Mouse (Mus musculus) midbrain, postnatal 0 days (tissue): Measurements from ENCODE around the gene Dnase1l2. TPM values are rescaled to one million over a fixed set of nuclear protein-coding genes. Genes with fewer than 3 reads are reported as not detected.
"Not testable (repeated sequence)": the region's sequence is repeated elsewhere in the genome, so short reads cannot be mapped to it uniquely, and the experiment has no call there.

Experiments used
- ATAC-seq: fragments of 200-750 bp; cut with Nextera tagmentation; 2 replicates; pipeline ENCODE4 v1.8.0; 2017; ENCODE audit warnings: moderate number of reproducible peaks, mild to moderate bottlenecking, moderate TSS enrichment, moderate library complexity; ENCODE audit not compliant: low FRiP score
- DNase-seq: peaks from one replicate; pipeline ENCODE4 v3.0.0-alpha.2; 2015; ENCODE audit warnings: low spot score
- H3K27ac ChIP-seq: fragments of 300-500 bp; sonication (generic); 2 replicates; pipeline ENCODE4 v1.5.1; 2014; ENCODE audit warnings: low read depth, mild to moderate bottlenecking, low read length, mixed read lengths
- H3K27me3 ChIP-seq: fragments of 300-500 bp; sonication (generic); 2 replicates; pipeline ENCODE4 v1.6.1; 2014; ENCODE audit warnings: low read length, control low read depth, mixed read lengths; ENCODE audit not compliant: insufficient read depth
- H3K36me3 ChIP-seq: fragments of 300-500 bp; sonication (generic); 2 replicates; pipeline ENCODE4 v1.6.1; 2014; ENCODE audit warnings: low read length, control low read depth, mixed read lengths; ENCODE audit not compliant: insufficient read depth
- H3K4me1 ChIP-seq: fragments of 300-500 bp; sonication (generic); 2 replicates; pipeline ENCODE4 v1.6.1; 2014; ENCODE audit warnings: mild to moderate bottlenecking, control low read depth, antibody characterized with exemption, low read length, mixed read lengths; ENCODE audit not compliant: insufficient read depth
- H3K4me2 ChIP-seq: fragments of 300-500 bp; sonication (generic); 2 replicates; pipeline ENCODE4 v1.6.1; 2014; ENCODE audit warnings: low read depth, mild to moderate bottlenecking, low read length, mixed read lengths; ENCODE audit not compliant: poor library complexity, severe bottlenecking
- H3K4me3 ChIP-seq: fragments of 300-500 bp; sonication (generic); 2 replicates; pipeline ENCODE4 v1.5.1; 2014; ENCODE audit warnings: low read depth, mild to moderate bottlenecking, low read length, moderate library complexity
- H3K9ac ChIP-seq: fragments of 300-500 bp; sonication (generic); replicated peaks from 2 replicates; pipeline ENCODE4 v1.6.1; 2014; ENCODE audit warnings: mild to moderate bottlenecking, low read length, moderate library complexity, mixed read lengths; ENCODE audit not compliant: poor library complexity, severe bottlenecking
- H3K9me3 ChIP-seq: fragments of 300-500 bp; sonication (generic); 2 replicates; pipeline ENCODE4 v1.6.1; 2016; ENCODE audit warnings: low read length, control low read depth
- CTCF ChIP-seq: IDR thresholded peaks from 2 replicates; pipeline ENCODE4 v1.5.1; 2016; ENCODE audit warnings: antibody characterized with exemption, mild to moderate bottlenecking
- WGBS: fragments of 180-500 bp; shearing (Covaris S2); extraction: QIAGEN DNeasy Blood & Tissue Kit; methylation state at CpG from one replicate; pipeline ENCODE4 v1.1.7; 2014; 5-methylcytosine and 5-hydroxymethylcytosine counted together
- polyA plus RNA-seq: library from polyadenylated mRNA; unstranded; fragments of >200 nt; fragmentation: Nextera tagmentation; extraction: Ambion mirVana; gene quantifications from 2 replicates; pipeline ENCODE4 v1.2.1, GENCODE M21; 2015
- total RNA-seq: library from RNA; depleted of rRNA; stranded (reverse); fragments of >200 nt; gene quantifications from 2 replicates; pipeline ENCODE4 v1.2.3, GENCODE M21; 2014

The Dnase1l2 gene
- total and polyA plus RNA-seq, 2 experiments from 2014 or later: 1.1 to 5.0 TPM

- DNase-seq, H3K36me3 ChIP-seq, H3K27ac ChIP-seq, H3K9ac ChIP-seq, H3K27me3 ChIP-seq, H3K9me3 ChIP-seq, H3K4me1 ChIP-seq: not testable (repeated sequence)
- 52% methylated on average over 10 of the region's 10 CpGs for WGBS
- peak; percentile 25; the same call in 1 of the 2 replicates for TF ChIP-seq CTCF
- ATAC-seq: 0 out of 2 replicates have a peak, but pooled peaks have one; percentile 1
- Histone ChIP-seq H3K4me3 (peak overlapping the region; percentile 86; the same call in 1 of the 2 replicates), H3K4me2 (0 out of 2 replicates have a peak overlapping the region, but pooled peaks have one; percentile 24)
These were observed 12.8 kb upstream of the Dnase1l2 start for GRCm38 (mm10) chr17:24455523-24456206.

GRCm38 (mm10) chr17:24454756-24455522 lies 12.0 kb upstream of the Dnase1l2 start:
- no peaks in the 10 kb centered on the region for H3K27me3 ChIP-seq
- H3K27ac ChIP-seq: peak overlapping the region; percentile 92

GRCm38 (mm10) chr17:24454218-24454755 lies 11.4 kb upstream of the Dnase1l2 start:
- no peak for ATAC-seq
- no peak for DNase-seq
- no peak for TF ChIP-seq CTCF
- H3K4me1 ChIP-seq: peaks cover 9% of the 10 kb centered on the region; the same call in 1 of the 2 replicates
- WGBS: 6% methylated on average over 14 of the region's 14 CpGs
- peaks cover 7% of the 10 kb centered on the region for H3K36me3 ChIP-seq
- H3K9ac ChIP-seq: peak overlapping the region; percentile 94
- peak overlapping the region; percentile 92 for H3K27ac ChIP-seq
- no peaks in the 10 kb centered on the region for H3K9me3 ChIP-seq
- H3K4me3 ChIP-seq: peak overlapping the region; percentile 86
- H3K27me3 ChIP-seq: no peaks in the 10 kb centered on the region
- H3K4me2 ChIP-seq: peak overlapping the region; percentile 85

More at GRCm38 (mm10) chr17:24454756-24455522, 12.0 kb upstream of the Dnase1l2 start:
- H3K4me1 ChIP-seq: peaks cover 9% of the 10 kb centered on the region; the same call in 1 of the 2 replicates
- under 1% methylated on average over 61 of the region's 67 CpGs for WGBS
- no peaks in the 10 kb centered on the region for H3K9me3 ChIP-seq
- H3K4me2 ChIP-seq: peak overlapping the region; percentile 85
- peak overlapping the region; percentile 94 for H3K9ac ChIP-seq
- peak; percentile 51 for TF ChIP-seq CTCF
- H3K4me3 ChIP-seq: peak overlapping the region; percentile 86
- ATAC-seq: peak; percentile 96
- peaks cover under 1% of the 10 kb centered on the region for H3K36me3 ChIP-seq
- DNase-seq: peak; percentile 99

- Histone ChIP-seq H3K4me1 (peaks cover 9% of the 10 kb centered on the region; the same call in 1 of the 2 replicates), H3K9ac (no peak overlapping the region), H3K27me3 (no peaks in the 10 kb centered on the region), H3K9me3 (no peaks in the 10 kb centered on the region), H3K4me2 (peak overlapping the region; percentile 85; the same call in 1 of the 2 replicates), H3K36me3 (peaks cover 16% of the 10 kb centered on the region), H3K27ac (no peak overlapping the region), H3K4me3 (no peak overlapping the region)
- DNase-seq (no peak), ATAC-seq (no peak)
- TF ChIP-seq CTCF: no peak
- WGBS: 95% methylated on average over 2 of the region's 2 CpGs
These were observed 10.5 kb upstream of the Dnase1l2 start for GRCm38 (mm10) chr17:24453372-24453771.

- no peak for ATAC-seq
- Histone ChIP-seq H3K9ac (no peak overlapping the region), H3K4me2 (no peak overlapping the region), H3K27ac (no peak overlapping the region), H3K36me3 (peaks cover 38% of the 10 kb centered on the region), H3K4me1 (peaks cover 9% of the 10 kb centered on the region; the same call in 1 of the 2 replicates), H3K9me3 (no peaks in the 10 kb centered on the region), H3K27me3 (no peaks in the 10 kb centered on the region), H3K4me3 (no peak overlapping the region)
- 97% methylated on average over 6 of the region's 6 CpGs for WGBS
- DNase-seq: no peak
- TF ChIP-seq CTCF: no peak
These were observed 8.3 kb upstream of the Dnase1l2 start for GRCm38 (mm10) chr17:24451220-24451619.
